Mouse (Mus musculus) heart, adult 2 months (tissue): ENCODE measurements around the gene Gm42669.

Experiments used
- CTCF ChIP-seq: fragments of 200-600 bp; IDR thresholded peaks from 2 replicates; pipeline ENCODE4 v1.8.1; 2022; ENCODE audit warnings: antibody characterized with exemption, mild to moderate bottlenecking, moderate library complexity
- EP300 ChIP-seq: fragments of 200-500 bp; IDR thresholded peaks from 2 replicates; pipeline ENCODE4 v1.6.1; 2011; ENCODE audit warnings: low read depth, low read length, control low read depth; ENCODE audit not compliant: insufficient read depth

GRCm38 (mm10) chr5:107491036-107491435, 16.4 kb upstream of the Gm42669 start:
- TF ChIP-seq CTCF (no peak), EP300 (no peak)
